Mouse (Mus musculus) cortical plate, adult 2 months (tissue): Measurements from ENCODE around the gene Klhl36. TPM values are rescaled to one million over a fixed set of nuclear protein-coding genes. Genes with fewer than 3 reads are reported as not detected.

Experiments used
- H3K27ac ChIP-seq: fragments of 200-500 bp; 2 replicates; pipeline ENCODE4 v1.5.1; 2012; ENCODE audit warnings: low read length, control low read depth, inconsistent platforms; ENCODE audit not compliant: insufficient read depth
- H3K4me1 ChIP-seq: fragments of 200-500 bp; 2 replicates; pipeline ENCODE4 v1.6.1; 2011; ENCODE audit warnings: low read length; ENCODE audit not compliant: control insufficient read depth, insufficient read depth
- H3K4me3 ChIP-seq: fragments of 200-500 bp; 2 replicates; pipeline ENCODE4 v1.5.1; 2011; ENCODE audit warnings: mild to moderate bottlenecking, low read length, control low read depth; ENCODE audit not compliant: insufficient read depth
- CTCF ChIP-seq: fragments of 200-500 bp; IDR thresholded peaks from 2 replicates; pipeline ENCODE4 v1.5.1; 2011; ENCODE audit warnings: mild to moderate bottlenecking, control low read depth, low read length; ENCODE audit not compliant: insufficient read depth; ENCODE audit errors: extremely low read depth
- POLR2A ChIP-seq: fragments of 200-500 bp; IDR thresholded peaks from 2 replicates; pipeline ENCODE4 v1.6.1; 2011; ENCODE audit warnings: mild to moderate bottlenecking, low read length, control low read depth; ENCODE audit not compliant: insufficient read depth; ENCODE audit errors: extremely low read depth
- polyA plus RNA-seq: library from polyadenylated mRNA; depleted of rRNA; stranded (reverse); fragments of >200 nt; gene quantifications from 2 replicates; pipeline ENCODE4 v1.2.3, GENCODE M21; 2012; rRNA removed

Klhl36 gene
- polyA plus RNA-seq: 7.4 and 8.7 TPM in 2 replicates

DNA sequence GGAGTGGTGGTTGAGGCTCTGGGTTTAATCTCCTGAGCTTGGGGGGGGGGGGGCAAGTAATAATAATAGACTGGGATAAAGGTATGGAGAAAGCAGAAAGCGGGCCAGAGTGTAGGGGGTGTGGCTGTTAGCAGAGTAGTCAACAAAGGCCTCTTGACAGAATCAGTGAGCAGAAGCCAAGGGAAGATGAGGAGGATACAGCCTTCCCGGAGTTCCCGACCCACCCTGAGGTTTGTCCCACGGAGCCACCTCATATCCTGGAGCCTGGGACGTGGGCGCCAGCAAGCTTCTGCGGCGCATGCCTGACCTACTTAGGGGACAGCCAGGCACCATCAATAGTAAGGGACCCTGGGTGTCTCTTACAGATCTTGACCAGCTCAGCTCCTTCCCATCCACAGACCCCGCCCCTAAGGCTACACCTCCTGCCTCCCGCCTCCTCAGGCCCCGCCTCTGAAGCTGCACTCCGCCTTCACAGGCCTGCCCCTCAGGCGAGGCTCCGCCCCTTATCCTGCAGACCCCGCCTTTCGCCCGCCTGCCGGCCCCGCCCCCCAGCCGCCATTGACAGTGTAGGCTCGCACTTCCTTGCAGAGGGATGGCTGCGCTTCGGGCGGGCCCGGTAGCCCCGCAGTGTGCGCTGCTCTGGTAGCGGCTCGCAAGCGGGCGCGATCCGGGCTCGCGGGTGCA, at the start of gene Klhl36:
TSS of gene Klhl36 (plus strand) at position 561 of the 684 bp plus-strand sequence.
- TF ChIP-seq POLR2A (peak; percentile 65; the same call in 1 of the 2 replicates), CTCF (no peak)
- Histone ChIP-seq H3K4me3 (peak within 1 kb of the TSS; percentile 81), H3K27ac (no peak within 1 kb of the TSS), H3K4me1 (peaks cover 2% of the 10 kb centered on the region; the same call in 1 of the 2 replicates)

DNA sequence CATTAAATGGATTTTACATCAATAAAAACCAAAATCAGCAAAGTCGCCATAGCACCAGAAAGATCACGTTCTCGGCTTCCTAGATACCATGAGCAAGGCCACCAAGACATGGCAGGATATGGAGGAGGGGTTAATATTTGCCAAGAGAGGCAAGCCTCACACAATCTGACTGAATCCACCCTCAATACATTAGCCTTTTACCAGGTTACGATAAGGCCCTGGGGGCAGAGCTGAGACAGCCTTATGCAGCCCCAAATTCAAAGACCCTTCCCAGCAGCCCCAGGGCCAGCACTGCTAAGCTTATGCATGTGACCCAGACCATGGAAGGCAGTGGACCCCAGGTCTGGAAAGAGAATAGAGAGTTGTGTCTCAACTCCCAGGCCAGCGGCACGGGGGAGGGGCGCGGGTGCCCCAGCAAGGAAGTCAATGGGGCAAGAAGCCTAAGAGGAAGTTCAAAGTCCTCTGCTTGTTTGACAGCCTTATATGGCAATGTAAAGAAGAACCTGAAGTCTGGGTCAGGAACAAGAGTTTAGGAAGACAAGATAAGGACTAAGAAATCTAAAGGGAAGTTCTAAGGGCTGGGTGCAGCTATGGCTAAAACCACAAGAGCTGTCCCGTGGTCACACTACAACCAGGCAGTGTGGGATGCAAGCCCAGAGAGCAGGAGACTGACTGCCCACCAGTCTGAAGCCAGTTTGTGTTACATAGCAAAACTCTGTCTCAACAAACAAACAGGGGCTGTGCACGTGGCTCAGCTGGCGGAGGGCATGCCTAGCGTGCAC, 49.2 kb upstream of the Klhl36 start:
- Histone ChIP-seq H3K27ac (no peak overlapping the region), H3K4me1 (peaks cover 17% of the 10 kb centered on the region), H3K4me3 (no peak overlapping the region)
- TF ChIP-seq CTCF (no peak), POLR2A (no peak)

DNA sequence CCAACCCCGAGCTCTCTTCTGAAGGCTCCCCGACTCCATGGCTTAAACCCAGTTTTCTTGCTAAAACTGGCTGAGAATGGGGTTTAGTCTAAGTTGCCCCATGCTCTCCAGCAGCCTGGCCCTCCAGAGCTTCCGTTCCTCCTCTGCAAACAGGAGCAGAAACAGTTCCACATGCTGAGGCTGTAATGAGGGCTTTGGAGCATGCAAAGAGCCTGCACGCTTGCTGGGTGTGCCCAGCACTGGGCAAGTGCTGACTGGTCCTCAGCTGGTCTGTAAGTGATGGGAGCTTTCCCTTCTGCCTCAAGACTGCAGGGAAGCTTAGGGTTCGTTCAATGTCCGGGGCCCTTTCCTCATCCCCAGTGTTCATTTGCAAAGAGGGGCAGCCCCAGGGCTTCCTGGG, 45.8 kb upstream of the Klhl36 start:
- H3K27ac ChIP-seq: no peak overlapping the region
- TF ChIP-seq POLR2A: no peak
- H3K4me3 ChIP-seq: no peak overlapping the region
- H3K4me1 ChIP-seq: peaks cover 14% of the 10 kb centered on the region

DNA sequence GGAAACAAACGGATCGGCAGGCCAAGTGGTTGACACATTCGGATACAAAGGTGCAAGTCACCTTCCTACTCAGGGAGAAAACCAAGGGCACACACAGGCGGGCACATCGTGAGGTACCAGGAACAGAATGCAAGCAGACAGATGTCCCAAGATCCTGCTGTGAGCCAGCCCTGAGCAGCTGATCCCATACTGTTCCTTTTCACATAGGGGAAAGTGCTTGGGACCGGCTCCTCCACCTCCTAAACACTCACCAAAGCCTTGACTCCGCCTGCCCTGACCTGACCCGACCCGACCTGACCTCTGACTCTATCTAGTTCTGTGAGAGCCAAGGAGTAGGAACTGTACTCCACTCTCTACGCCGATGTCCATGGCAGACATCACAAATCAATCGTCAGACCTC, 44.6 kb upstream of the Klhl36 start:
- Histone ChIP-seq H3K4me3 (no peak overlapping the region), H3K27ac (peak overlapping the region; percentile 62; the same call in 1 of the 2 replicates), H3K4me1 (peaks cover 6% of the 10 kb centered on the region)
- TF ChIP-seq CTCF (no peak), POLR2A (no peak)

DNA sequence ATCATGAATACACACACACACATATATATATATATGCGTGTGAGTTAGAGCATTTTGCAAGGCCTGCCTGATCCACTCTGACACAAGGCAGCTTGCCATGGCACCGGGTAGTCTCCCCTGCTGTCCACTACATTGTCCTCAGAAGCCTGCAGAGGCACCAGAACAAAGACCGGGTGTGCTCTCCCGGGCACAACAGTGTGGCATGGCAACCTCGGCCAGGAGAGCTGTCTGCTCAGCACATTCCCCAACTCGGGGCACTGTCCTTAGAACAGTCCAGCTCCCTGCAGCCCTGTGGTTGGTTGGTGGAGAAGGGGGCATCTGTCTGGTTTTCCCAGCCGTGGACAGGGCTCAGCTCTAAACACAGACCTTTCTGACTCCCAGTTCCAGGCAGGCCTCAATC, 42.8 kb upstream of the Klhl36 start:
- H3K4me1 ChIP-seq: peaks cover 11% of the 10 kb centered on the region
- TF ChIP-seq POLR2A (no peak), CTCF (no peak)
- no peak overlapping the region for H3K27ac ChIP-seq

DNA sequence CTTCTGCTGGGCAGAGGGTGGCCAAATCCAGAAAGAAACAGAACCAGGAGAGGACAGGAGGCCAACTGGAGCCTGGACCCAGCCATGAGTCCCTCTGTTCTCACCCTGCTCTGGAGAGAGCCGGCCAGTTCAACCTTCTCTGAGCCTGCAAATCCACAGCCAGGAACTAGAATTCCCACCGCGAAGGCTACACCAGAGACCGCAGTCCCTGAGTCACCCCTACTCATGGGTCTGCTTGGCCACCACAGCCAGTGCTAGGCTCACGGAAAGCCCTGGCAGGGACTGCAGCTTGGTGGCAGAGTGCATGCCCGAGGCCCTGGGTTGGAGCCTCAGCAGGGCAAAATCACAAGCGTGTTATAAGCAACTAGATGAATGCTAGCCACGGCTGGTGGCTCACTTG, 42.1 kb upstream of the Klhl36 start:
- H3K4me3 ChIP-seq: no peak overlapping the region
- TF ChIP-seq CTCF: no peak
- no peak for TF ChIP-seq POLR2A
- H3K27ac ChIP-seq: no peak overlapping the region
- peaks cover 11% of the 10 kb centered on the region for H3K4me1 ChIP-seq

More for the DNA sequence above, 42.8 kb upstream of the Klhl36 start:
- no peak overlapping the region for H3K4me3 ChIP-seq

DNA sequence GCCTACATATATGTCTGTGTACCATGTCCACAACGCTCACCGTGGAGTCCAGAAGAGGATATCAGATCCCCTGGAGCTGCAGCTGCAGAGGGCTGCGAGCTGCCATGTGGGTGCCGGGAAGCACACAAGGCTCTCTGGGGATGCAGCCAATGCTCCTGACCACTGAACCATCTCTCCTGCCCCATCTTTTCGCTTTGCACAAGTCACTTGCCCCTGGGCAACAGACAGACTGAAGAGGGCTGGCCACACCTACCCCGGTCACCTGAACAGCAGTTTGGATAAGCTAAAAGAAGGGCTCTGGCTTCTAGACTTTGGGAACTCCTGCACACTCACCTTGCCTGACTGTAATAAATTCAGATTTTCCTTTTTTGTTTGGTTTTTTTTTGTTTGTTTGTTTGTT, 40.4 kb upstream of the Klhl36 start:
- TF ChIP-seq POLR2A: no peak
- no peak for TF ChIP-seq CTCF
- Histone ChIP-seq H3K27ac (no peak overlapping the region), H3K4me3 (no peak overlapping the region), H3K4me1 (peaks cover 14% of the 10 kb centered on the region)

DNA sequence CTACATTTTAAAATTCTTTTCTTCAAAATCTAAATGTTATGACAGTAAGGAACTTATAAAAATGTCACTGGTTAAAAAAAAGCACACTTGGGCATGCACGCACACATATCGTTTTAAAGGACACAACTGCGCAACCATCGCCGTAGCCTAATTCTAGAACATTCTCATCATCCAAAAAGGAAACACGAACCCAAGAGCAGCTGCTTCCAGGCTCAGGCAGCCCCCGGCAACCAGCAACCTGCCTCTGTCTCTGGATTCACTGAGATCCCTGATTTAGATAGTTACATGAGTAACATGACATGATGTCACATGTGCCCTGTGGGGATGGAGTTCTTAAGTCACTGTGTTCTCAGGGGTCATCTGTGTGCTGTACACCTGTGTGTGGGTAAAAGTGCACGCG, 38.8 kb upstream of the Klhl36 start:
- TF ChIP-seq CTCF: no peak
- no peak for TF ChIP-seq POLR2A

DNA sequence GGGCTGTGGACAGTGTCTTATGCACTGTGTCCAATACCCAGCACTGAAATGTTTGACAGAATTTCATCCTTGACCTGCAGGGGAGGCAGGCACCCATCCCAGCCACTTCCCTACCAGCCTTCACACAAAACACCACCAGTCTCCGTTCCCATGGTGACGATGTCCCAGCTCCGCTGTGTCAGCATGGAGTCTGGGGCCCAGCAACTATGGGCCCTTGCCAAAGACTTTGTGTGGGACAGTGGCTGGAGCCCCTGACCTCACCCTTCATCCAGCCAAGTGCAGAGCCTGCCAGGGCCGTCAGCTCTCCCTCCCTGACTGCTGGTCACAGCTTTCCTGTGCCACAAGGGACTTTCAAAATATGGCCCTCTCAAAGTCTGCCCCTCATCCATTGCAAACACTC, 38.0 kb upstream of the Klhl36 start:
- TF ChIP-seq POLR2A (no peak), CTCF (no peak)
- H3K4me1 ChIP-seq: peaks cover 10% of the 10 kb centered on the region
- H3K4me3 ChIP-seq: no peak overlapping the region
- no peak overlapping the region for H3K27ac ChIP-seq

More for the DNA sequence above, 38.8 kb upstream of the Klhl36 start:
- Histone ChIP-seq H3K4me1 (peaks cover 9% of the 10 kb centered on the region), H3K4me3 (no peak overlapping the region), H3K27ac (no peak overlapping the region)

DNA sequence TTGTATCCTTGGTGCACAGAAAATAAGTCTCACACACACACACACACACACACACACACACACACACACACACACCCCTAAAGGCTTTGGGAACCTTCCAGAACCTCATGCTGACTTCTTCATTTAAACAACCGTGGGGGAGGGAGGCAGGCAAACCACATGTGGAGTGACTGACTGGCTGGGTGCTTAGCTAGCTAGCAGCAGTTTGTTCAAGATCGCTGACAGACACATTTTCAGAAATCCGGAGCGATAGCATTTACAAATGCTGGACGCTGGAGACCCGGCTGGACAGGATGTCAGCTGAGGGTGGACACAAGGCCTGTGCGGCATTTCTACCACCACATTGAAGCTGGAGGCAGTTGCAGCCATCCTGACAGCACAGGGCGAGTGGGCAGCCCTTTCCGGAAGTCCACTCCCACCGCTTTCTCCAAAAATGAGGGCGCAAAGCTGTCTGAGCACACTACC, 37.2 kb upstream of the Klhl36 start:
- Histone ChIP-seq H3K27ac (no peak overlapping the region; the same call in 1 of the 2 replicates), H3K4me1 (peaks cover 14% of the 10 kb centered on the region)
- TF ChIP-seq CTCF (no peak), POLR2A (no peak)

More for the DNA sequence above, 37.2 kb upstream of the Klhl36 start:
- no peak overlapping the region for H3K4me3 ChIP-seq
